Mouse (Mus musculus) thymus, adult 2 months (tissue): Measurements from ENCODE around the gene Pyroxd1.

Source experiments
- CTCF ChIP-seq: fragments of 200-500 bp; IDR thresholded peaks from 2 replicates; pipeline ENCODE4 v1.5.1; 2012; ENCODE audit warnings: mild to moderate bottlenecking, control low read depth, low read length, moderate library complexity, borderline replicate concordance; ENCODE audit not compliant: control insufficient read depth, poor library complexity, insufficient read depth; ENCODE audit errors: extremely low read depth
- POLR2A ChIP-seq: fragments of 200-500 bp; IDR thresholded peaks from 2 replicates; pipeline ENCODE4 v1.6.1; 2012; ENCODE audit warnings: mild to moderate bottlenecking, low read length, control low read depth, moderate library complexity; ENCODE audit not compliant: control insufficient read depth, poor library complexity, insufficient read depth; ENCODE audit errors: extremely low read depth

DNA sequence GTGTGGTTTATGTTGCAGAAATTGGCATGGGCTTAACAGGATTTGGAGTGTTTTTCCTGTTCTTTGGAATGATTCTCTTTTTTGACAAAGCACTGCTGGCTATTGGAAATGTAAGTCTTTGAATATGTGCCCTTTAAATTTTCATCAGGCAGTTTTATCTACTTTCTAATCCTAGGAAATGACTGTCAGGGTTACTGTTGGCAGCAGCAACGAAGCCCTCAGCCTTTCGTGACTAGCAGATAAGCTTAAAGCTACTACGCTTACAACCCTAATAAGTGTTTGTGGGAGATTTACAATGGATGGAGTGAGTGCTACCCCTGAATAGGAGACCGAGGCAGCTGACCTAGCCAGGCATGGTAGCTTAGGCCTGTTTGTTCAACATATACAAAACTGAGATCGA lies 46.9 kb downstream of the Pyroxd1 start:
- TF ChIP-seq CTCF (no peak), POLR2A (no peak)
